Mouse (Mus musculus) CD4-positive, CD25-positive, alpha-beta regulatory T cell, adult 4 months (primary cell): ENCODE results near the gene Dpy30. TPM values are rescaled to one million over a fixed set of nuclear protein-coding genes. Genes with fewer than 3 reads are reported as not detected.

Experiments
- ATAC-seq: one replicate; pipeline ENCODE4 v1.8.0; 2017
- polyA plus RNA-seq, 2 experiments: library from polyadenylated mRNA; unstranded; fragments of 100-300 nt; shearing (Covaris generic); gene quantifications; one replicate each; pipeline ENCODE4 v1.2.1; 2017

Dpy30 gene
- polyA plus RNA-seq, 2 experiments from 2014 or later: 134 to 146 TPM

- ATAC-seq: peak; percentile 67
These were observed 29.2 kb downstream of the Dpy30 start for GRCm38 (mm10) chr17:74294426-74295025.

GRCm38 (mm10) chr17:74293687-74294425 is 29.9 kb downstream of the Dpy30 start:
- ATAC-seq: peak; percentile 32

- no peak for ATAC-seq
These were observed 31.9 kb downstream of the Dpy30 start for GRCm38 (mm10) chr17:74291640-74292361.

- no peak for ATAC-seq
These were observed 32.9 kb downstream of the Dpy30 start for GRCm38 (mm10) chr17:74290869-74291268.

GRCm38 (mm10) chr17:74290198-74290597 is 33.5 kb downstream of the Dpy30 start:
- ATAC-seq: no peak

- no peak for ATAC-seq
These were observed 35.1 kb downstream of the Dpy30 start for GRCm38 (mm10) chr17:74288626-74289025.

GRCm38 (mm10) chr17:74286140-74286730 is 37.5 kb downstream of the Dpy30 start:
- ATAC-seq: no peak

GRCm38 (mm10) chr17:74285730-74286129 is 38.0 kb downstream of the Dpy30 start:
- ATAC-seq: no peak

GRCm38 (mm10) chr17:74284397-74285115 is 39.2 kb downstream of the Dpy30 start:
- no peak for ATAC-seq

- ATAC-seq: no peak
These were observed 41.7 kb downstream of the Dpy30 start for GRCm38 (mm10) chr17:74282024-74282423.

GRCm38 (mm10) chr17:74278966-74279869 is 44.5 kb downstream of the Dpy30 start:
- ATAC-seq: no peak

GRCm38 (mm10) chr17:74274471-74274870 is 49.3 kb downstream of the Dpy30 start:
- peak; percentile 60 for ATAC-seq

GRCm38 (mm10) chr17:74272683-74273205 is 51.0 kb downstream of the Dpy30 start:
- ATAC-seq: no peak

GRCm38 (mm10) chr17:74271541-74272268 is 52.0 kb downstream of the Dpy30 start:
- no peak for ATAC-seq

- ATAC-seq: no peak
These were observed 53.5 kb downstream of the Dpy30 start for GRCm38 (mm10) chr17:74270205-74270604.

- ATAC-seq: no peak
These were observed 56.1 kb downstream of the Dpy30 start for GRCm38 (mm10) chr17:74267415-74268180.

- no peak for ATAC-seq
These were observed 58.1 kb downstream of the Dpy30 start for GRCm38 (mm10) chr17:74265636-74266035.

- ATAC-seq: no peak
These were observed 58.6 kb downstream of the Dpy30 start for GRCm38 (mm10) chr17:74265156-74265505.

- ATAC-seq: no peak
These were observed 59.2 kb downstream of the Dpy30 start for GRCm38 (mm10) chr17:74264333-74265155.
